Mouse (Mus musculus) bone marrow, adult 2 months (tissue): ENCODE measurements at regions not wholly inside any gene's neighbourhood (a gene's known extent, or its start where the extent isn't known, plus 50 kb on each side); places are given as distances from the start of the nearest gene placed in this dataset.

Source experiments
- CTCF ChIP-seq: fragments of 200-500 bp; IDR thresholded peaks from 2 replicates; pipeline ENCODE4 v1.5.1; 2011; ENCODE audit warnings: low read length, control low read depth; ENCODE audit not compliant: control insufficient read depth, insufficient read depth
- POLR2A ChIP-seq: fragments of 200-500 bp; IDR thresholded peaks from 2 replicates; pipeline ENCODE4 v1.6.1; 2011; ENCODE audit warnings: low read depth, mild to moderate bottlenecking, control low read depth, low read length, borderline replicate concordance; ENCODE audit not compliant: control insufficient read depth

- no peak for TF ChIP-seq POLR2A
- TF ChIP-seq CTCF, result no peak
Measured at GRCm38 (mm10) chr4:53235870-53236269, 76.2 kb upstream of the Abca1 start.
